Mouse (Mus musculus) CH12.LX (cell line): ENCODE data around the gene Ccdc183.

Experiments
- CHD2 ChIP-seq: IDR thresholded peaks from 2 replicates; pipeline ENCODE4 v1.6.1; 2011; ENCODE audit warnings: low read length, improper control_type of control experiment
- CTCF ChIP-seq, 2 experiments: IDR thresholded peaks in 1 of 2; conservative IDR thresholded peaks in 1 of 2; 2 replicates each; pipeline ENCODE4 v1.5.1; 2011 to 2012; ENCODE audit warnings: low read depth in 2 of 2, low read length in 2 of 2, improper control_type of control experiment in 1 of 2, inconsistent platforms in 1 of 2, mild to moderate bottlenecking in 1 of 2, moderate library complexity in 1 of 2
- E2F4 ChIP-seq: IDR thresholded peaks from 2 replicates; pipeline ENCODE4 v1.6.1; 2011; ENCODE audit warnings: low read depth, low read length, improper control_type of control experiment; ENCODE audit not compliant: insufficient replicate concordance
- EP300 ChIP-seq: IDR thresholded peaks from 2 replicates; pipeline ENCODE4 v1.6.1; 2011; ENCODE audit warnings: low read length, improper control_type of control experiment
- MYC ChIP-seq: IDR thresholded peaks from 2 replicates; pipeline ENCODE4 v1.6.1; 2011; ENCODE audit warnings: low read depth, mild to moderate bottlenecking, improper control_type of control experiment, low read length
- POLR2A ChIP-seq: IDR thresholded peaks from 2 replicates; pipeline ENCODE4 v1.6.1; 2011; ENCODE audit warnings: low read depth, mild to moderate bottlenecking, improper control_type of control experiment, low read length
- SMC3 ChIP-seq: IDR thresholded peaks from 2 replicates; pipeline ENCODE4 v1.6.1; 2011; ENCODE audit warnings: low read depth, low read length, improper control_type of control experiment
- TCF12 ChIP-seq: IDR thresholded peaks from 2 replicates; pipeline ENCODE4 v1.6.1; 2014; ENCODE audit warnings: low read depth, mild to moderate bottlenecking, inconsistent platforms, low read length, improper control_type of control experiment
- ZC3H11A ChIP-seq: IDR thresholded peaks from 2 replicates; pipeline ENCODE4 v1.6.1; 2012; ENCODE audit warnings: low read depth, mild to moderate bottlenecking, inconsistent platforms, low read length, improper control_type of control experiment
- ZMIZ1 ChIP-seq: IDR thresholded peaks from 2 replicates; pipeline ENCODE4 v1.6.1; 2012; ENCODE audit warnings: low read depth, mild to moderate bottlenecking, inconsistent platforms, low read length, improper control_type of control experiment

GRCm38 (mm10) chr2:25617578-25617977, at the start of gene Ccdc183:
- TF ChIP-seq CHD2 (no peak), ZMIZ1 (no peak), MYC (no peak), CTCF (conservative IDR thresholded peaks at IDR 0.05 in 1 of 2, IDR thresholded peaks at IDR 0.05 in 1 of 2; ENCODE audit: low read depth in 2 of 2, low read length in 2 of 2) (no peak), POLR2A (no peak), E2F4 (no peak), EP300 (no peak), TCF12 (no peak), ZC3H11A (no peak), SMC3 (no peak)
